In the genomic region with DNA sequence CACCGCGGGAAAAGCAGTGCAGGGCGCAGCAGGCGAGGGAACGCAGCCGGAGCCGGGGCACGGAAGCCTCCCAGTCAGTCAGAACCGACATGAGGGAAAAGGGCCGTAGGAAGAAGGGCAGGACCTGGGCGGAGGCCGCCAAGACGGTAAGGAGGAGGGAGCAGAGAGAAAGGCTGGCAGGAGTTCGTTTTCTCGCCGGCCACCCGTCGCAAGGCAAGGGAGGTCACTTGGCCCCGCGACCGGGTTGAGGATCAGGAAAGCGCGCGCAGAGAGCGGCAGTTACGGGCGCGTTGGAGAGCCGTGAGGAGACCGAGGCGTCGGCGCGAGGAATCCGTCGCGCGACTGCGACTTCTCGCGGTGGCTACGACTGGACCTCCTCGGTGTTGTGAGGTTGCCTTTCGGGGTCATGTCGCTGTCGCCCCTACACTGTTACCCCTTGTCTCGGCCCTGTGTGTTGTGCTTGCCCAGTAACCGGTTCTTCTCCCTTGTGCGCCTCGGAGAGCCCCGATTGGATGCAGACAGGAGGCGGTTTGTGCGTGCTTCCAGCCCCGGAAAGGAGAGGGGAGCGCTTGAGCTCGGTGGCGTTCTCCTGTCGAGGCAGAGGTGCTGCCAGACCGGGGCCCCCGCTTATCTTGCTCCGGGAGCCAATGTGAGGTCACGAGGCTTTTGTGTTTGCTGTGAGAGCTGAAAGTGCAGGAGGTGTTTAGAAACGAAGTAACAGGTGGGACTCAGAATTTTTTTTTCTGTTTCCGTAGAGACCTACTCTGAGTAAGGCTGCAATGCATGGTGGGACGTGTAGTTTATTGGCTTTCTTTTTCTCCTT, we compare ENCODE assay signal across 8 mouse cellular contexts. TPM values are rescaled to one million over a fixed set of nuclear protein-coding genes. Genes with fewer than 3 reads are reported as not detected.
DNase-seq lines count a peak whose midpoint lies in the region; ATAC-seq and TF ChIP-seq lines count a peak whose summit lies in the region.

No protein-coding gene starts in this region.

- WGBS in embryonic facial prominence, embryonic 12.5 days = under 1% methylated on average over 65 of the region's 65 CpGs
- under 1% methylated on average over 65 of the region's 65 CpGs for WGBS in limb, embryonic 11.5 days
- WGBS in midbrain, embryonic 13.5 days = under 1% methylated on average over 64 of the region's 65 CpGs
- whole genome bisulfite sequencing in small intestine, adult 2 months = under 1% methylated on average over 65 of the region's 65 CpGs

- TF ChIP-seq POLR2A in small intestine, adult 2 months (IDR thresholded peaks at IDR 0.05; ENCODE audit: low read depth, low read length) = peak; percentile 55; the same call in 1 of the 2 replicates

- 0 out of 2 replicates have a peak, but pooled peaks cover 11% of the 10 kb centered on the region for H3K4me1 ChIP-seq in embryonic facial prominence, embryonic 12.5 days
- no peaks in the 10 kb centered on the region for H3K4me1 ChIP-seq in limb, embryonic 11.5 days (ENCODE audit: control insufficient read depth, insufficient read depth, low read length)
- peaks cover 32% of the 10 kb centered on the region for H3K4me1 ChIP-seq in midbrain, embryonic 13.5 days (replicated peaks)
- H3K4me1 ChIP-seq in small intestine, adult 2 months (ENCODE audit: control insufficient read depth, insufficient read depth, insufficient read length, low read length) = peaks cover 4% of the 10 kb centered on the region; the same call in 1 of the 2 replicates

- peak; percentile 55 for ATAC-seq in embryonic facial prominence, embryonic 12.5 days (ENCODE audit: insufficient number of reproducible peaks, insufficient read depth, low FRiP score, low TSS enrichment)
- peak; percentile 65 for ATAC-seq in limb, embryonic 11.5 days (ENCODE audit: insufficient number of reproducible peaks, low FRiP score, low TSS enrichment, low read depth)
- ATAC-seq in midbrain, embryonic 13.5 days = peak; percentile 68

- H3K36me3 ChIP-seq in embryonic facial prominence, embryonic 12.5 days = no peaks in the 10 kb centered on the region
- 0 out of 2 replicates have a peak, but pooled peaks cover 2% of the 10 kb centered on the region for H3K36me3 ChIP-seq in limb, embryonic 11.5 days (ENCODE audit: control insufficient read depth, insufficient read depth, low read length)
- H3K36me3 ChIP-seq in midbrain, embryonic 13.5 days = peaks cover 7% of the 10 kb centered on the region
- no peaks in the 10 kb centered on the region; the same call in 1 of the 2 replicates for H3K36me3 ChIP-seq in small intestine, adult 2 months (ENCODE audit: control insufficient read depth, insufficient read depth, low read length)

- peak overlapping the region; percentile 81 for H3K4me3 ChIP-seq in embryonic facial prominence, embryonic 12.5 days
- peak overlapping the region; percentile 60 for H3K4me3 ChIP-seq in limb, embryonic 11.5 days (ENCODE audit: low read depth, low read length)
- H3K4me3 ChIP-seq in midbrain, embryonic 13.5 days (replicated peaks) = peak overlapping the region; percentile 84
- peak overlapping the region; percentile 79 for H3K4me3 ChIP-seq in small intestine, adult 2 months (ENCODE audit: low read depth, low read length)

- no peaks in the 10 kb centered on the region for H3K9me3 ChIP-seq in embryonic facial prominence, embryonic 12.5 days
- H3K9me3 ChIP-seq in limb, embryonic 11.5 days (ENCODE audit: control insufficient read depth, low read length) = no peaks in the 10 kb centered on the region
- H3K9me3 ChIP-seq in midbrain, embryonic 13.5 days = no peaks in the 10 kb centered on the region

- TF ChIP-seq CTCF in small intestine, adult 2 months (IDR thresholded peaks at IDR 0.05; ENCODE audit: extremely low read depth, insufficient read length, insufficient replicate concordance, low read depth, low read length) = no peak

- peak; percentile 83 for DNase-seq in 3134 (ENCODE audit: extremely low read depth, insufficient read length, low spot score)
- DNase-seq in adrenal gland, postnatal 36 days = peak; percentile 77 to 78
- peak; percentile 99 for DNase-seq in heart, adult 11 months
- DNase-seq in kidney, adult 11 months = peak; percentile 81
- DNase-seq in limb, embryonic 11.5 days (ENCODE audit: low spot score) = peak; percentile 76

- H3K27ac ChIP-seq in embryonic facial prominence, embryonic 12.5 days = peak overlapping the region; percentile 95
- H3K27ac ChIP-seq in limb, embryonic 11.5 days (replicated peaks; ENCODE audit: low read depth, low read length) = peak overlapping the region; percentile 74
- H3K27ac ChIP-seq in midbrain, embryonic 13.5 days = peak overlapping the region; percentile 94
- peak overlapping the region; percentile 94 for H3K27ac ChIP-seq in small intestine, adult 2 months (ENCODE audit: insufficient read depth, low read depth, low read length)

- peak overlapping the region; percentile 55 for H3K4me2 ChIP-seq in embryonic facial prominence, embryonic 12.5 days (replicated peaks)
- peak overlapping the region; percentile 48 for H3K4me2 ChIP-seq in limb, embryonic 11.5 days (ENCODE audit: low read depth, severe bottlenecking)
- H3K4me2 ChIP-seq in midbrain, embryonic 13.5 days (replicated peaks) = peak overlapping the region; percentile 67

- peak overlapping the region; percentile 86 for H3K9ac ChIP-seq in embryonic facial prominence, embryonic 12.5 days
- H3K9ac ChIP-seq in limb, embryonic 11.5 days (ENCODE audit: low read length) = peak overlapping the region; percentile 69
- peak overlapping the region; percentile 91 for H3K9ac ChIP-seq in midbrain, embryonic 13.5 days (replicated peaks)

- H3K27me3 ChIP-seq in embryonic facial prominence, embryonic 12.5 days = no peaks in the 10 kb centered on the region
- H3K27me3 ChIP-seq in limb, embryonic 11.5 days (ENCODE audit: control insufficient read depth, insufficient read depth, low read length) = no peaks in the 10 kb centered on the region
- no peaks in the 10 kb centered on the region for H3K27me3 ChIP-seq in midbrain, embryonic 13.5 days
- no peaks in the 10 kb centered on the region for H3K27me3 ChIP-seq in small intestine, adult 2 months (ENCODE audit: control insufficient read depth, insufficient read depth, low read length)

RNA-seq across cellular contexts. Expression of a gene that starts 0.6 kb away (rescaled TPM):
- 10 to 100 TPM; 32.7 to 39.6 TPM for total RNA-seq in adrenal gland, postnatal 36 days (2021)
- 19.6 and 19.9 TPM in 2 replicates for polyA plus RNA-seq in embryonic facial prominence, embryonic 12.5 days (2016; fragmentation: Nextera tagmentation; extraction: Ambion mirVana)
- 18.0 and 19.0 TPM in 2 replicates for polyA plus RNA-seq in limb, embryonic 11.5 days (2014; fragmentation: Nextera tagmentation; extraction: Ambion mirVana)
- 15.6 and 16.1 TPM in 2 replicates for polyA plus RNA-seq in midbrain, embryonic 13.5 days (2015; fragmentation: Nextera tagmentation; extraction: Ambion mirVana)
- 2.4 and 5.3 TPM in 2 replicates for polyA plus RNA-seq in small intestine, adult 2 months (2012; rRNA removed)

Comparison
In these comparisons a context has a peak if more than half of its experiments do, and no peak if none do; other contexts are left out.
1. Peak in every context shown above with its lines: DNase-seq, ATAC-seq, H3K4me3 ChIP-seq and H3K27ac ChIP-seq.